Mouse (Mus musculus) lung, adult 2 months (tissue): ENCODE measurements around the gene Sun1. TPM values are rescaled to one million over a fixed set of nuclear protein-coding genes. Genes with fewer than 3 reads are reported as not detected.

Experiments used
- DNase-seq: peaks from one replicate; pipeline ENCODE4 v3.0.0; 2022
- H3K4me1 ChIP-seq: fragments of 200-500 bp; 2 replicates; pipeline ENCODE4 v1.6.1; 2011; ENCODE audit warnings: low read length; ENCODE audit not compliant: control insufficient read depth, insufficient read depth
- H3K4me3 ChIP-seq: fragments of 200-500 bp; replicated peaks from 2 replicates; pipeline ENCODE3; 2011; ENCODE audit warnings: low read depth, mild to moderate bottlenecking, control low read depth, low read length; ENCODE audit errors: extremely low read depth
- CTCF ChIP-seq: fragments of 200-500 bp; IDR thresholded peaks from 2 replicates; pipeline ENCODE4 v1.5.1; 2011; ENCODE audit warnings: mild to moderate bottlenecking, low read length, control low read depth; ENCODE audit not compliant: insufficient read depth
- POLR2A ChIP-seq: fragments of 200-500 bp; IDR thresholded peaks from 2 replicates; pipeline ENCODE4 v1.6.1; 2011; ENCODE audit warnings: low read depth, mild to moderate bottlenecking, control low read depth, low read length, borderline replicate concordance; ENCODE audit errors: extremely low read depth
- WGBS: fragments of 180-500 bp; shearing (Covaris S2); methylation state at CpG from one replicate; pipeline ENCODE4 v1.1.7; 2018; 5-methylcytosine and 5-hydroxymethylcytosine counted together
- polyA plus RNA-seq: library from polyadenylated mRNA; depleted of rRNA; stranded (reverse); fragments of >200 nt; gene quantifications from 2 replicates; pipeline ENCODE4 v1.2.3, GENCODE M21; 2012

Sun1 gene
- polyA plus RNA-seq, 1 experiment: 57.9 TPM

- 24% methylated on average over 11 of the region's 11 CpGs for WGBS
- peak; percentile 76 for DNase-seq
- peak; percentile 96 for TF ChIP-seq CTCF
- no peak for TF ChIP-seq POLR2A
- Histone ChIP-seq H3K4me3 (no peak overlapping the region), H3K4me1 (peaks cover 9% of the 10 kb centered on the region)
These were observed 21.4 kb upstream of the Sun1 start for GRCm38 (mm10) chr5:139178895-139179631.

GRCm38 (mm10) chr5:139183131-139183530, 17.3 kb upstream of the Sun1 start:
- no peak for DNase-seq
- Histone ChIP-seq H3K4me1 (no peaks in the 10 kb centered on the region), H3K4me3 (no peak overlapping the region)
- no peak for TF ChIP-seq POLR2A
- TF ChIP-seq CTCF: no peak
- 83% methylated on average over 2 of the region's 2 CpGs for WGBS

GRCm38 (mm10) chr5:139183601-139184000, 16.8 kb upstream of the Sun1 start:
- H3K4me1 ChIP-seq: no peaks in the 10 kb centered on the region
- DNase-seq: no peak
- H3K4me3 ChIP-seq: no peak overlapping the region
- 93% methylated on average over 9 of the region's 9 CpGs for WGBS
- no peak for TF ChIP-seq POLR2A
- TF ChIP-seq CTCF: no peak

- TF ChIP-seq POLR2A (no peak), CTCF (no peak)
- WGBS: 81% methylated on average over 4 of the region's 4 CpGs
- Histone ChIP-seq H3K4me1 (no peaks in the 10 kb centered on the region), H3K4me3 (no peak overlapping the region)
- DNase-seq: no peak
These were observed 15.5 kb upstream of the Sun1 start for GRCm38 (mm10) chr5:139184897-139185296.

GRCm38 (mm10) chr5:139189726-139190125, 10.7 kb upstream of the Sun1 start:
- no peak for DNase-seq
- 87% methylated on average over 5 of the region's 5 CpGs for WGBS
- TF ChIP-seq CTCF: no peak
- no peak for TF ChIP-seq POLR2A
- H3K4me1 ChIP-seq: no peaks in the 10 kb centered on the region
- H3K4me3 ChIP-seq: no peak overlapping the region

GRCm38 (mm10) chr5:139190958-139191357, 9.5 kb upstream of the Sun1 start:
- TF ChIP-seq CTCF (no peak), POLR2A (no peak)
- WGBS: 65% methylated on average over 5 of the region's 5 CpGs
- Histone ChIP-seq H3K4me1 (no peaks in the 10 kb centered on the region), H3K4me3 (no peak overlapping the region)
- no peak for DNase-seq

GRCm38 (mm10) chr5:139198779-139199178, 1.7 kb upstream of the Sun1 start:
- WGBS: 41% methylated on average over 3 of the region's 3 CpGs
- no peak for TF ChIP-seq POLR2A
- TF ChIP-seq CTCF: no peak
- peaks cover 15% of the 10 kb centered on the region for H3K4me1 ChIP-seq
- DNase-seq: no peak
- H3K4me3 ChIP-seq: no peak overlapping the region

- no peak for TF ChIP-seq CTCF
- TF ChIP-seq POLR2A: no peak
- DNase-seq: no peak
- WGBS: 22% methylated on average over 2 of the region's 2 CpGs
- peak overlapping the region; percentile 65 for H3K4me3 ChIP-seq
- H3K4me1 ChIP-seq: peaks cover 15% of the 10 kb centered on the region
These were observed 822 bp upstream of the Sun1 start for GRCm38 (mm10) chr5:139199636-139199994.

- 2% methylated on average over 57 of the region's 57 CpGs for WGBS
These were observed 533 bp downstream of the Sun1 start for GRCm38 (mm10) chr5:139200770-139201569.

More at GRCm38 (mm10) chr5:139200770-139201569, 533 bp downstream of the Sun1 start:
- Histone ChIP-seq H3K4me1 (peaks cover 18% of the 10 kb centered on the region), H3K4me3 (peak overlapping the region; percentile 64)
- DNase-seq: no peak
- TF ChIP-seq CTCF (no peak), POLR2A (no peak)
